Mouse (Mus musculus) cerebellum, postnatal 4 days (tissue): ENCODE results near the gene Mthfsd.

Experiments
- DNase-seq, 2 experiments: peaks; one replicate each; pipeline ENCODE4 v3.0.0; 2022; ENCODE audit warnings: low spot score in 2 of 2, mixed read lengths in 1 of 2

The Mthfsd gene

DNA sequence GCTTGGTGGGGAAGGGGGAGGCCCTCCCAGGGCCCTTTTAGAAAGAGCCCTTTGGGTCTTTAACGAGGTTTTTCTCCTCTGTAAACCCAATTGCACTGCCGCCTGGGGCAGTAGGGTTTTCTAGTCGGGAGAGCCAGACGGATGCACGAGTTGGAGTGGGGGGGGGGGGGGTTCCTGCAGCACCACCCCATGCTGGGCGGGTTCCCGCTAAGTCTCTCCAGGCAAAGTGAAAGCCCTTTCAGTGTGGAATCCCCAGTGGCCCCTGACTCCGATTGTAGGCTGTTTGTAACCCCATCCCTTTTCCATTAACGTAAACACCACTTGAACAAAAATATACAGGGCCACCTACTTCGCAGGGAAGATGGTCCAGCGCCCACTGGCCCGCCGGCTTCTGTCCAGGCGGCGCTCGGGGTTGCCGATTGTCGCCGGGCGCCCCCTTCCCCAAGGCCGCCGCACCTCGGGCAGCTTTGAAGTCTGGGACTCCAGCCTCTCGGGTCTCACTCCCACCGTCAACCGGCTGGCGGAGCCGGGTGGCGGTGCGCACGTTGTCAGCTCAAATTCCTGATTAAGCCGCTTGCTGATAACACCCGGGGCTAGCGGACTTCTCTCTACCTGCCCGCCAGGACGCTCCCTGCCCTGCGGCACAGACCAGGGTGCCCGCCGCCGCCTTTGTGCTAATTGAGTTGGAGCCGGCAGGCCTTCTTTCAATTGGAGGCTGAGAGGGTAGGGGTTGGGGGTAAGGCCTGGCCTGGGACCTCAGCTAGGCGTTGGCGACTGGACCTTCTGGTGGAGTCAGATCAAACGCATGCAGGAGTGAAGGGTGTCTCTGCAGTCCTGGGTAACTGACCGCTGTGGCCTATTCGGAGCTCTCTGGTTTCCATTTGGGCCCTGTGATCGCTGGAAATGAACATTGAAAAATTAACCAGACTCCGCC lies 34.8 kb downstream of the Mthfsd start:
- no peak for DNase-seq

DNA sequence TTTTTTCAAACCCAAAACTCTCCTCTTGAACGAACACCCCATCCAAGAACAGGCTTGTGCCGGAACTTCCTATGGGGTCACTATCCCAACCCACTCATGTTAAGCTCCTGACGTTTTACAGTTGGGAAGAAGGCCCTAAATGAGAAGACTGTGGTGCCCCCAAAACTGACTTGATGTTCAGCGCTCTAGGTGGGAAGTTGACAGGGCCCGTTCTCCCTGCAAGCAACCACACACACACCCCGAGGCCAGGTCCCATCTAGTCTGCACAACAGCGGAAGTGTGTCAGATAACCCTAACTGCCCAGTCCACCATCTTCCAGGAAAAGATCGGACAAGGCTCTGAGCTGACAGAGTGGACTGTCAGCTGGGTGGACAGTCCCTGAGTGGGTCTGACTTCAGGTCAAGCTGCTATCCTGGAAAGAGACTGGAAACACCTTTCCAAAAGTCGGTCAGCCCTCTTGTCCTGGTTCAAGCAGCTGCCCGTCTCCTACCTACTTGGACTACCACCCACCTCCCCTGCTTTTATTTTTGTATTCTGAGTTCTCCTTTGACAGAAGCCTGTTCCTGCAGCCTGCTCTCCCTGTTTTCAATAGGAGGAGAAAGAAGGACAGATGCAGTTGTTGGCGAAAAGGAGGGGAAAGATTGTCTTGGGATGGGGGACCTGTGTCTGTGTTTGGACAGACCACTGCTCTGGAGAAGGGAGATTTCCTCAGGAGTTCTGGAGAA lies 35.6 kb downstream of the Mthfsd start:
- no peak for DNase-seq

DNA sequence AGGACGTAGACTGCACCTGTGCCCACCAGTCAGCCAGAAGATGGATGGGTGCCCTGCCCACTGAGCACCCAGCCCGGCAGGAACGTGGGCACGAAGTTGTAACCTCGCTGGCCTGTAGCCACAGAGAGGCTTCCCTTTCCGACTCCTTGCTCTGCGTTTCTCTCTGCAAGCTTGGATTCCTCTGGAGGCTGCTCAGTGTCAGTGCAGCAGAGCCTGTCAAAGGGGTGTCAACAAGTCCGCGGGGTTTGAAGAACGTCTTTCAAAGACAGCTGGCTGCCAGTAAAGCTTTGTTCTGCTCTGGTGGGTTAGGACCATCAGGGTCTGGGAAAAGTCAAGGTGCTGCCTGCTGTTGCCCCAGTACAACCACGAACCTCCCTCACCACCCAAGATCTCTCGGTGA lies 36.7 kb downstream of the Mthfsd start:
- no peak for DNase-seq

DNA sequence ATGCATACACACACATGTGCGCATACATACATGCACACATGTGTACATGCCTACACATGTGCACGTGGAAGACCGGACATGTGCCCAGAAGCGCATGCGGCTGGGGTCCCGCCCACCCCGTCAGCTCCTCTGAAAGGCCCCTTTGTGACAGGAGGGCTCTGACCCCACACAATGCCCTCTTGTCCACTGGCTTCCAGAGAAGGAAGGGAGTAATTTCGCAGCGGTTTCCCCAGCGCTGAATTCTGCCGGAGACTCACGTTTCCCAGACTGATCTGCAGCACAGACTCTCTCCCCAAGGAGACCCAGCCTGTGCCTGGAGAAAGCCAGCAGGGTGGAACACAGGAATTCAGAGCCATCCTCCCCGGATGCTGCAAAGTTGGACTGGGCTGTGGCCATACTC lies 44.5 kb downstream of the Mthfsd start:
- no peak for DNase-seq

DNA sequence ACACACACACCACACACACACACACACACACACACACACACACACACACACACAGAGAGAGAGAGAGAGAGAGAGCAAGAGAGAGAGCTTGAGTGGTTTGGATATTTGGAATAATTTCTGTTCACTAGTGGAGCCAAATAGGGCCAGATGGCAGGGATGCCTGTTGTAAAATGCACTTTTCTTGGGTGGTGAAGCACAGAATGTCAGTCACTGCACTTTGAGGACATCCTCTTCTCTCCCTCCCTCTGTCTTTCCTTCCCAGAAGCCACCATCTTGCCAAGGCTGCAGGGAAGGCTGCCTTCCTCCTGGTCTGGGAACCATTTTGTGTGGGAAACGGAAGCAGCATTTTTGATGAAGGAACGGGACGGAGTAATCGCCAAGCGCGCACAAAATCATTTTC lies 45.7 kb downstream of the Mthfsd start:
- no peak for DNase-seq

DNA sequence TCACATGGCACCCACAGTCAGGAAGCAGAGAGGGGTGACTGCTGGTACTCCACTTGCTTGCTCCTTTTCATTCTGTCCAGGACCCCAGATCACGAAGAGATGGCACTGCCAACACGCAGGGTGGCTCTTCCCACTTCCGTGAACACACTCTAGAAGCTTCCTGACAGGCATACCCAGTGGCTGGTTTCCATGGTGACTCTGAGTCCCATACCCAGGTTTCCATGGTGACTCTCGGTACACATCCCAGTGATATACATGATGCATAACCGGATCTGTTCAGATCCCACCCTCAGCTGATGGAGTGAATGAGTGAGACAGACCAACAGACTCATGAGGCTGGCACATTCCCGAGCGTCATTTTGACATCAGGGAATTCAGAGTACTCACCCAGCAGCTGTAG lies 49.1 kb downstream of the Mthfsd start:
- no peak for DNase-seq

DNA sequence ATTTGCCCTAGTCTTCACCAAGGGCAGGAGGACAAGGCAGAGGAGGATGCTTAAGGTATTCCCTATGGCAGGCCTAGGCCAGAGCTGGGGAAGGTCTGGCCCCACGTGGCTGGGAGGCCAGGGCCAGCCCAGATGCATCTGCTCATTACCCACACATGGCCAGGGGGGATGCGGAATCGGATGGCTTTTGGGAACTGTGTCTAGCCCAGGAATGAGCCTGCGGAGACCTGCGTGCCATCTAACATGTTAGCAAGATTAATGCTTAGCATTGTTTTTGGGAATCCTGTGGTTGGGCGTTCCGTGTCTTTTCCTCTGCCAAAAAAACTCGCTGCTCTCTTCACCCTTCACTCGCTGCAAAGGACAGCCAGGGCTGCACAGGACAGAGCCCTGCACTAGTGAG lies 50.1 kb downstream of the Mthfsd start:
- DNase-seq, result no peak

DNA sequence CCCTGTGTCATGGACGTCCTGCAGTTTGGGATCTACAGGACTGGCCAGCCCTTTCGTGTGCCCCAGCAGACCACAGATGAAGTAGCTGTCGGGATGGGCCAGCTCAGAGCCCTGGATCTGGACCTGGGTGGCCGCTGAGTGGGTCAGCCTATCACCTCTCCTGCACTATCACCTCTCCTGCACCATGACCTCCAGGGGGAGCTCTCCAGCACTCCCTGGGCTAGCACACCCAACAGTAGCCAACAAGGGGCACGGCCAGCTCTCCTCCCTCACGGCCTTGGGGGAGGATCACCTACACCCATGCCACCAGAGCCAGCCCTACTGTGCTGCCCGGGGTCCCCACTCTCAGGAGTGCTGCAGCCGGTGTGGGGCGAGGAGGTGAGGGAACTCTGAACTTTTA lies 60.8 kb downstream of the Mthfsd start:
- DNase-seq, result no peak

DNA sequence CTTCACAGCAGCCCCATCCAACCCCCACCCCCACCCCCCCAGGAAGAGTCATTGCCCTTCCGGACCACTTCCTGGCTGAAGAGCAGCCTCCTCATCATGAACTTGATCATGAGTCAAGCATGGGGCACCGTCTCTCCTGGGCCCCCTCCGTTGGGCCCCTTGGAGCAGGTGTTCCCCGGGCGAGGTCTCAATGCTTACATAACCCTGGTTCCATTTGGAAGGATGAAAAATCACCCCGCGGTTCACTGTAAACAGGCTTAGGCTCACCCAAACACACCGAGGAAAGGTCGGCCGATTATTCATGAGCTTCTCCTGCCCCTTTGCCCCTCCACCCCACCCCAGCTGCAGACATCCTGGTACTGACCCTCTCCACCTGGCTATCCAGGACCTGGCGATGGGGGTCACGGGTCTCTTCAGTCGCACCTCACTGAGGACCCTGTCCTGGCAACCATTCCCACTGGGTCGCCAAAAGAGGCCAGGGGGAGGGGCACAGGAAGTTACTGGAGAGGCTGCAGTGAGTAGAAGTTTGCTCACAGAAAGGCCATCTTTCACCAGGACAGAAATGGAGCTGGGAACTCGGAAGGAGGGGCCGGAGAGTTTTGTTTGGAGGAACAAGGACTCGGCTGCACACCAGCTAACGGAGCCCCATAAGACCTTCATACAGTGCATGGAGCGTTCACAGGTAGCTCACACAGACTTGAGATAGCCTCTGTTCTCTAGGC lies 64.3 kb downstream of the Mthfsd start:
- no peak for DNase-seq
